Mouse (Mus musculus) embryonic facial prominence, embryonic 11.5 days (tissue): ENCODE results near the gene Slc25a4. TPM values are rescaled to one million over a fixed set of nuclear protein-coding genes. Genes with fewer than 3 reads are reported as not detected.

Experiments
- ATAC-seq: fragments of 200-750 bp; cut with Nextera tagmentation; replicated peaks from 2 replicates; pipeline ENCODE4 v1.8.0; 2017; ENCODE audit warnings: low read depth; ENCODE audit not compliant: insufficient number of reproducible peaks, low FRiP score, low TSS enrichment
- DNase-seq: peaks from one replicate; pipeline ENCODE4 v3.0.0-alpha.2; 2015; ENCODE audit warnings: low spot score
- H3K27ac ChIP-seq: fragments of 300-500 bp; sonication (generic); replicated peaks from 2 replicates; pipeline ENCODE4 v1.5.1; 2014; ENCODE audit warnings: mild to moderate bottlenecking, low read depth, low read length, control low read depth
- H3K27me3 ChIP-seq: fragments of 300-500 bp; sonication (generic); 2 replicates; pipeline ENCODE4 v1.6.1; 2014; ENCODE audit warnings: mild to moderate bottlenecking, low read length, moderate library complexity, mixed read lengths; ENCODE audit not compliant: control insufficient read depth, insufficient read depth
- H3K36me3 ChIP-seq: fragments of 300-500 bp; sonication (generic); replicated peaks from 2 replicates; pipeline ENCODE4 v1.6.1; 2014; ENCODE audit warnings: low read depth, mild to moderate bottlenecking, low read length, moderate library complexity, mixed read lengths; ENCODE audit not compliant: control insufficient read depth, insufficient read depth
- H3K4me1 ChIP-seq: fragments of 300-500 bp; sonication (generic); 2 replicates; pipeline ENCODE4 v1.6.1; 2014; ENCODE audit warnings: low read length, mixed read lengths; ENCODE audit not compliant: control insufficient read depth, insufficient read depth
- H3K4me2 ChIP-seq: fragments of 300-500 bp; sonication (generic); 2 replicates; pipeline ENCODE4 v1.6.1; 2014; ENCODE audit warnings: low read depth, mild to moderate bottlenecking, control low read depth, low read length, moderate library complexity
- H3K4me3 ChIP-seq: fragments of 300-500 bp; sonication (generic); 2 replicates; pipeline ENCODE4 v1.5.1; 2014; ENCODE audit warnings: low read depth, low read length, control low read depth
- H3K9ac ChIP-seq: fragments of 300-500 bp; sonication (generic); replicated peaks from 2 replicates; pipeline ENCODE4 v1.6.1; 2014; ENCODE audit warnings: mild to moderate bottlenecking, control low read depth, low read length
- H3K9me3 ChIP-seq: fragments of 300-500 bp; sonication (generic); replicated peaks from 2 replicates; pipeline ENCODE4 v1.6.1; 2016; ENCODE audit warnings: mild to moderate bottlenecking, low read length, inconsistent platforms, mixed read lengths; ENCODE audit not compliant: control insufficient read depth
- WGBS: fragments of 180-500 bp; shearing (Covaris S2); extraction: QIAGEN DNeasy Blood & Tissue Kit; methylation state at CpG from one replicate; pipeline ENCODE4 v1.1.7; 2014; 5-methylcytosine and 5-hydroxymethylcytosine counted together
- microRNA-seq: library from miRNA; unstranded; fragments of <30 nt; microRNA quantifications from one replicate; pipeline ENCODE4, GENCODE M21; 2016; ENCODE audit warnings: borderline number of aligned reads
- polyA plus RNA-seq: library from polyadenylated mRNA; unstranded; fragments of >200 nt; fragmentation: Nextera tagmentation; extraction: Ambion mirVana; gene quantifications from 2 replicates; pipeline ENCODE4 v1.2.1, GENCODE M21; 2014

The Slc25a4 gene
- polyA plus RNA-seq, 1 experiment from 2014 or later, result 508 TPM

DNA sequence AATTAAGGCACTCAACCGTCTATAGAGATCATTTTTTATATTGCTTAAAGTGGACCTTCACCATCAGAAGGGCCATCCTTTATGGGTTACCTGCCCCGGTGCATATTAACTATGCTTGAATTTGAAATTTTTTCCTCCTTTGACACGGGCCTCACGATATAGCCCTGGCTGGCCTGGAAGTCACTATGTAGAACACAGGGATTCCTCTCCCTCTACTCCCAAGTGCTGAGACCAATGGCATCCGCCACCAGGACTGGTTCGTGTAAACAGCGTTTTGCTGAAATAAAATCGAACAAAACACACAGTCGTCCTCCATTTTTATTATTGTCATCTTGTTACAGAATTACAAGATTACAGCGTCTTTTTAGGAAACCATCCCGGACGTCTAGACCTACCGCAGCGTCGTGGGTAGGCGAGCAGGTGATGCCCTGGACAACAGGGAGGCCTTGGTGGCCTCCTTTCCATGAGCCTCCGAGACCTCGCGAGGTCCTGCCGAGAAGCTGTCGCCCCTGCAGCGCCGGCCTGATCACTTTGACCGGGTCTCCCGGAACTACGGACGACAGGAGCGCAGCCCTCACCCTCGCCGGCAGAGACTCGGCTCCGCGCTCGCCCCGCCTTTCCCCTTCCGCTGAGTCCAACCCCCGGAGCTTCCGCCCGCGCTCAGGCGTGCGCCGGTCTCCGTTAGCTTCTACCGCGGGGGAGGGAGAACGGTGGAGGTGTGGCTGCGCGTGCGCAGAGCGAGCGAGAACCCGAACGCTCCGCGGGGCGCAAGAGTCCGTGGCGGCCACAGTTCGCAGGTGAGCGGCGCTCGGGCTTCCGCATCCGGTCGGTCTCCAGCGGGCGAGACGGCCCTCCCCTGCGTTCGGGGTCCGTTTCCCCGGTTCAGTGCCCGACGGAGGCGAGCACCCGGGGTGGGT lies 47.9 kb downstream of the Slc25a4 start:
- ATAC-seq (peak; percentile 96), DNase-seq (peak; percentile 95)
- H3K9ac ChIP-seq, result peak overlapping the region; percentile 88
- H3K27ac ChIP-seq, result peak overlapping the region; percentile 78
- no peaks in the 10 kb centered on the region for H3K27me3 ChIP-seq
- H3K4me2 ChIP-seq, result peak overlapping the region; percentile 66
- H3K4me3 ChIP-seq, result peak overlapping the region; percentile 76
- no peaks in the 10 kb centered on the region for H3K9me3 ChIP-seq
- no peaks in the 10 kb centered on the region for H3K36me3 ChIP-seq
- 3% methylated on average over 68 of the region's 77 CpGs for WGBS
- no peaks in the 10 kb centered on the region for H3K4me1 ChIP-seq

Small RNAs within 50 kb of the gene (microRNA-seq; reads per million reads assigned to microRNA genes)
- not detected for gene Gm23812

Other genes starting within 250 kb of the Slc25a4 start
- 1.9 and 2.6 TPM in 2 replicates for gene 1700029J07Rik, start 236.0 kb downstream of the Slc25a4 start, polyA plus RNA-seq
- 54.2 and 54.5 TPM in 2 replicates for gene Ufsp2, start 235.8 kb downstream of the Slc25a4 start, polyA plus RNA-seq
- gene Lrp2bp, start 212.0 kb downstream of the Slc25a4 start, polyA plus RNA-seq, result 0.28 and 0.61 TPM in 2 replicates
- gene Ankrd37, start 205.6 kb downstream of the Slc25a4 start, polyA plus RNA-seq, result 17.1 and 19.4 TPM in 2 replicates
- 25.5 and 32.9 TPM in 2 replicates for gene Cfap97, start 59.5 kb downstream of the Slc25a4 start, polyA plus RNA-seq
- 6.5 and 7.4 TPM in 2 replicates for gene Snx25, start 59.1 kb downstream of the Slc25a4 start, polyA plus RNA-seq
- 0.88 and 1.9 TPM in 2 replicates for gene Helt, start 83.4 kb upstream of the Slc25a4 start, polyA plus RNA-seq